Mouse (Mus musculus): ENCODE data around the gene Mrps11. TPM values are rescaled to one million over a fixed set of nuclear protein-coding genes. Genes with fewer than 3 reads are reported as not detected.

Mrps11 gene
- polyA plus RNA-seq, 1 experiment from 2014 or later, result 54.2 TPM

DNA sequence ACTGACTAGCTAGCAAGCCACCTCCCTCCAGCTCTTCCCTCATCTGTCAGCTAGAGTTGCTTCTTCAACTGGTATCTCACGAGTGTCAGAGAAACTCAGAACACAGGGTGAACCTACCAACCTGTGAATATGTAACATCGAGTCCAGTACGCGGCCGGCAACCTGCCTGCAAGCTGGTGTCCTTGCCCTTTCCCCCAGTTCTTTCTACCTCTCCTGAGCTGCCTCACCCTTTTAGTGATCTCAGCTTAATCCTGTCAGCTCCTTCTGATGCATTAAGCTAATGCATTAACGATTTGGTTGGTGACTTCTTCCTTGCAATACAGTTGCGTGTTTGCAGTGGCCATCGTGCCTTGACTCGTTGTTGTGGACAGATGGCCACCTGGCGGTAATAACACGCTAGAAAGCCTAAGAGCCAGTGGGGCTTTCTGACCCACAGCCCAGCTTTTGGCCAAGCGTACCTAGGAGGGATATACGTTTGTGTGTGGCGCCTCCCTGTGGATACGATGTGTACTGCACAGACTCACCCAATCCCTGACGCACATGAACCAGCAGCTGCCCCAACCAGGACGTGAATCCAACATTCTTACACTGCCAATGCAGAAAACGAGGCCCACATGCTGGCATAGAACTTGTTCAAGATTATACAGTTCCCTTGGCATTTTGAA lies 16.8 kb upstream of the Mrps11 start:
- H3K4me2 ChIP-seq, result peak overlapping the region; percentile 41
- no peak for ATAC-seq (ENCODE audit: extremely low read depth, insufficient number of reproducible peaks, low FRiP score, low TSS enrichment)
- 21% methylated on average over 18 of the region's 18 CpGs for WGBS
- H3K4me3 ChIP-seq, result no peak overlapping the region
- H3K36me3 ChIP-seq, result no peaks in the 10 kb centered on the region
- H3K9ac ChIP-seq, result no peak overlapping the region
- no peaks in the 10 kb centered on the region for H3K4me1 ChIP-seq
- no peak overlapping the region for H3K27ac ChIP-seq (replicated peaks)
- H3K27me3 ChIP-seq (replicated peaks), result peaks cover 25% of the 10 kb centered on the region
- H3K9me3 ChIP-seq, result no peaks in the 10 kb centered on the region

DNA sequence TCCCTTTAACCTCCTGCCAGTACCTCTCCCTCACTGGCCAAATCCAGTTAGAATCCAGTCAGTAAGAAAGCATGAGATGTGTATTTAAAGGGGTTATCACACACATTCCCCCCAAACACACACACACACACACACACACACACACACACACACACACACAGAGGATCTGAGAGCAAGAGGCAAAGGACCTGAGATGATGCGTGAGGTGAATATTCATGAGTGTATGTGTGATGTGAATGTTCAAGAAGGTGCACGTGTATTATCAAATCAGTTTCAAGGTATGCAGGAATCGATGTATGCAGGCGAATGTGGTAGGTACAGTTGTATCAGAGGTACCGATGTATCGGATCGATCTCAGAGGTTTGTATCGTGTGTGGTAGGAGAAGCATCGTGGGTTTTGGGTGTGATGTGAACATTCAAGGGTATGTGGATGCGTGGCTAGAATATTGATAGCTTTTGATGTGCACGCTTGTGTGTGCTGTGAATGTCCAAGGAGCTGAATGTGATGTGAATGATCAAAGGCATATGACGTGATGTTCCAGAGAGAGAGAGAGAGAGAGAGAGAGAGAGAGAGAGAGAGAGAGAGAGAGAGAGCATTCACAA lies 14.9 kb upstream of the Mrps11 start:
- H3K9ac ChIP-seq, result no peak overlapping the region
- no peaks in the 10 kb centered on the region for H3K4me1 ChIP-seq
- H3K27me3 ChIP-seq (replicated peaks), result peaks cover 25% of the 10 kb centered on the region
- no peak overlapping the region for H3K4me3 ChIP-seq
- no peak for ATAC-seq (ENCODE audit: extremely low read depth, insufficient number of reproducible peaks, low FRiP score, low TSS enrichment)
- H3K36me3 ChIP-seq, result peaks cover under 1% of the 10 kb centered on the region
- H3K9me3 ChIP-seq, result no peaks in the 10 kb centered on the region
- WGBS, result 81% methylated on average over 12 of the region's 12 CpGs
- H3K4me2 ChIP-seq, result no peak overlapping the region
- H3K27ac ChIP-seq (replicated peaks), result no peak overlapping the region

- no peaks in the 10 kb centered on the region for H3K4me1 ChIP-seq
- H3K4me2 ChIP-seq, result no peak overlapping the region
- H3K4me3 ChIP-seq, result no peak overlapping the region
- no peak overlapping the region for H3K27ac ChIP-seq (replicated peaks)
- 37% methylated on average over 7 of the region's 7 CpGs for WGBS
- peaks cover 12% of the 10 kb centered on the region for H3K36me3 ChIP-seq
- no peaks in the 10 kb centered on the region for H3K9me3 ChIP-seq
- no peak overlapping the region for H3K9ac ChIP-seq
- no peak for ATAC-seq (ENCODE audit: extremely low read depth, insufficient number of reproducible peaks, low FRiP score, low TSS enrichment)
- peaks cover 25% of the 10 kb centered on the region for H3K27me3 ChIP-seq (replicated peaks)
These were observed 13.8 kb upstream of the Mrps11 start for GRCm38 (mm10) chr7:78769075-78769652.

GRCm38 (mm10) chr7:78770936-78771335 lies 12.0 kb upstream of the Mrps11 start:
- no peak overlapping the region for H3K4me3 ChIP-seq
- H3K9ac ChIP-seq, result no peak overlapping the region
- peaks cover 29% of the 10 kb centered on the region for H3K36me3 ChIP-seq
- no peaks in the 10 kb centered on the region for H3K4me1 ChIP-seq
- ATAC-seq (ENCODE audit: extremely low read depth, insufficient number of reproducible peaks, low FRiP score, low TSS enrichment), result no peak
- WGBS, result 77% methylated on average over 5 of the region's 5 CpGs
- no peak overlapping the region for H3K27ac ChIP-seq (replicated peaks)
- peaks cover 13% of the 10 kb centered on the region; the same call in 1 of the 2 replicates for H3K27me3 ChIP-seq (replicated peaks)
- H3K9me3 ChIP-seq, result no peaks in the 10 kb centered on the region
- H3K4me2 ChIP-seq, result no peak overlapping the region

DNA sequence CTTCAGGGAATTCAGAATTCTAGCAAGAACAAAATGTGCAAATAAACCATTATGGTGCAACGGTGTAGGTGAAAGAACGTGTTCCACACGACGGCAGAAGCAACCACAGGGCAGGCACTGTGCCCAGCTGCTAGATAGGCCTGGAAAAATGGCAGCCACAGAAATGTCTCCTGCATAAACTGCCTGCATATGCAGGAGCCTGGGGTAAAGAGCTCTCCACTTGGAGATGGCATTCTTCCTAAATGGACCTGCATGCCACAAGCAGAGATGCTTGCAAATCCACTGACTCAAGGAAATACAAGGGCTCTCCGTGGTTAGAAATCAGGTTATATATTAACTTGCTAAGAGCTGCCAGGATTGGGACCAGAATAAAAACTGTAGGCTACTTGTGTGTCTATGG lies 4.2 kb upstream of the Mrps11 start:
- WGBS, result 89% methylated on average over 5 of the region's 5 CpGs
- no peaks in the 10 kb centered on the region for H3K27me3 ChIP-seq (replicated peaks)
- ATAC-seq (ENCODE audit: extremely low read depth, insufficient number of reproducible peaks, low FRiP score, low TSS enrichment), result no peak

GRCm38 (mm10) chr7:78785906-78786305 lies 3.0 kb downstream of the Mrps11 start:
- H3K9me3 ChIP-seq, result no peaks in the 10 kb centered on the region
- no peak for ATAC-seq (ENCODE audit: extremely low read depth, insufficient number of reproducible peaks, low FRiP score, low TSS enrichment)

More for the DNA sequence above, 4.2 kb upstream of the Mrps11 start:
- H3K9ac ChIP-seq, result no peak overlapping the region
- no peak overlapping the region for H3K4me2 ChIP-seq
- H3K36me3 ChIP-seq, result peaks cover 71% of the 10 kb centered on the region
- H3K27ac ChIP-seq (replicated peaks), result no peak overlapping the region
- no peaks in the 10 kb centered on the region for H3K9me3 ChIP-seq
- no peak overlapping the region for H3K4me3 ChIP-seq
- H3K4me1 ChIP-seq, result peaks cover 16% of the 10 kb centered on the region

GRCm38 (mm10) chr7:78787793-78788380 lies 5.0 kb downstream of the Mrps11 start:
- 79% methylated on average over 12 of the region's 12 CpGs for WGBS
- H3K4me2 ChIP-seq, result no peak overlapping the region
- no peak for ATAC-seq (ENCODE audit: extremely low read depth, insufficient number of reproducible peaks, low FRiP score, low TSS enrichment)

More at GRCm38 (mm10) chr7:78785906-78786305, 3.0 kb downstream of the Mrps11 start:
- H3K4me3 ChIP-seq, result no peak overlapping the region
- H3K36me3 ChIP-seq, result peaks cover 32% of the 10 kb centered on the region
- no peak overlapping the region for H3K27ac ChIP-seq (replicated peaks)
- H3K4me2 ChIP-seq, result no peak overlapping the region
- H3K27me3 ChIP-seq (replicated peaks), result no peaks in the 10 kb centered on the region
- no peak overlapping the region for H3K9ac ChIP-seq
- WGBS, result 70% methylated on average over 5 of the region's 5 CpGs
- peaks cover 22% of the 10 kb centered on the region for H3K4me1 ChIP-seq

DNA sequence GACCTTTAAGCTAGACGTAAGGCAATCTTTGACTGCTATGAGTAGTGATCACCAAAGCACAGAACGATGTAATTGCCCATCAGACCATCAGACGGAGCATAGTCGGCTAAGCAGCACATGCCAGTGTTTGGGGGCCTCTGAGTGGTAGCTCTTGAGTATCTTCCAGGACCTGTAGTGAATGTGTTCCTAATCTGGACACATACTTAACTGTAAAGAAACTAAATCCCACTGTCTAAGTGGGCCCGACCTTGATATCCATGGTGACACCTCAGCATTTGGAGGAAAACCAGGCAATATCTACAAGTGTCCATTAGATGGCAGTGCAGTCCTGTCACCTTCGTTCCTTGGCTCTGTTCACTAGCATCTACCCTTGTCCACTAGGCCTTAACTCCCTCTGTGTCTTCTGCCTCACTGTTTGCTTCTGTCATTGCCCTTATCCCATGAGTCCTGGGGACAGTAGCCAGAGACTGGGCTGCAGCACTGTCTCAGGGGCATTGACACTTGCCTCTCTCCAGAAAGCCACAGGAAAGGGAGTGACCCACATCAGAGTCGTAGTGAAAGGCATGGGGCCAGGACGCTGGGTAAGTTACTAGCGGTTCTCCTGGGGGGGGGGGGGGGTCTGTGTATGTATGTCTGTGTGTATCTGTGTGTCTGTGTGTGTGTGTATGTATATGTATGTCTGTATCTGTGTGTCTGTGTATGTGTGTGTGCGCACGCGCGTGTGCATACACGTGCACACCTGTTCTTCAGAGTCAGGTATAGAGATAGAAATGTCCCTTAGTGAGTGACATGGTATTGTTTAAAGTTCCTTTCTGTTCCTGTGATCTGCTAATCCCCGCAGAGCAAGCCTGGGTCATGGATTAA lies 8.7 kb downstream of the Mrps11 start:
- Histone ChIP-seq H3K27me3 (replicated peaks) (no peaks in the 10 kb centered on the region; the same call in 1 of the 2 replicates), H3K4me1 (peaks cover 19% of the 10 kb centered on the region), H3K4me2 (no peak overlapping the region), H3K4me3 (no peak overlapping the region), H3K9me3 (no peaks in the 10 kb centered on the region), H3K27ac (replicated peaks) (no peak overlapping the region), H3K36me3 (peaks cover 42% of the 10 kb centered on the region), H3K9ac (no peak overlapping the region)
- no peak for ATAC-seq (ENCODE audit: extremely low read depth, insufficient number of reproducible peaks, low FRiP score, low TSS enrichment)
- 78% methylated on average over 15 of the region's 15 CpGs for WGBS

More at GRCm38 (mm10) chr7:78787793-78788380, 5.0 kb downstream of the Mrps11 start:
- Histone ChIP-seq H3K27me3 (replicated peaks) (no peaks in the 10 kb centered on the region), H3K27ac (replicated peaks) (no peak overlapping the region), H3K4me3 (no peak overlapping the region), H3K9ac (no peak overlapping the region), H3K4me1 (peaks cover 10% of the 10 kb centered on the region), H3K36me3 (peaks cover 47% of the 10 kb centered on the region), H3K9me3 (no peaks in the 10 kb centered on the region)

DNA sequence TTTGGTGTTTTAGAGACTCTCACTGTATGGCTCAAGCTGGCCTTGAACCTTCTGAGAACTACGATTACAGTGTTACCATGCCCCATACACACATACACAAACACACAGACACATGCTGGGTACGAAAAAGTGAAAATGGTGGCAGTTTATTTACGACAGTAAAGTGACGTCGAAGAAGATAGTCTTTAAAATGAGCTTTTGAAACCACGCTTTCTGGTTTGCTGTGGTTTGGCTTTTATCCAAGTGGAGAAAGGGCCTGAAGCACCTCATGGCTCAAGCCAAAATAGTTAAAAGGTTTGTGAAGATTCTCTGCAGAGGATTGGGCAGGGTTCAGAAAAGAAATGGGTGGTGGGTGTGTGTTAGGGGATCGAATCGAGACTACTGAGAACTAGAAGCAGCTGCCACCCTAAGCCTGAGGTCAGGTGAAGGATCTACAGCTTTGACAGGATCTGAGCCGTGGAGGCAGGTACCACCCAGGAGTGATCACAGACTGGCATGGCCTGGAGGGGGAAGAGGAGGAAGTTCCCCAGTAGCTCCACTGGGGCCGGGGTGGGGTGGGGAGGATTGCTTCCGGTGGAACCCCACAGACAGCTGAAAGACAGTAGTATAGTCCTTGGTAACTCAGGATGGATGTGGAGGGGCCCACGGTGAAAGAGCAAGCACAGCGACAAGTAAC lies 11.1 kb downstream of the Mrps11 start:
- Histone ChIP-seq H3K9ac (no peak overlapping the region), H3K36me3 (peaks cover 36% of the 10 kb centered on the region), H3K4me1 (peaks cover 19% of the 10 kb centered on the region), H3K27me3 (replicated peaks) (peaks cover 18% of the 10 kb centered on the region), H3K27ac (replicated peaks) (peak overlapping the region; percentile 61), H3K9me3 (no peaks in the 10 kb centered on the region), H3K4me3 (no peak overlapping the region), H3K4me2 (no peak overlapping the region)
- ATAC-seq (ENCODE audit: extremely low read depth, insufficient number of reproducible peaks, low FRiP score, low TSS enrichment), result 0 out of 2 replicates have a peak, but pooled peaks have one; percentile 27
- 74% methylated on average over 13 of the region's 13 CpGs for WGBS

GRCm38 (mm10) chr7:78794571-78795092 lies 11.7 kb downstream of the Mrps11 start:
- no peak overlapping the region for H3K9ac ChIP-seq
- peak; percentile 6 for ATAC-seq (ENCODE audit: extremely low read depth, insufficient number of reproducible peaks, low FRiP score, low TSS enrichment)
- no peak overlapping the region for H3K4me3 ChIP-seq
- H3K9me3 ChIP-seq, result no peaks in the 10 kb centered on the region
- H3K4me2 ChIP-seq, result no peak overlapping the region
- H3K27ac ChIP-seq (replicated peaks), result peak overlapping the region; percentile 61
- peaks cover 19% of the 10 kb centered on the region for H3K4me1 ChIP-seq
- H3K36me3 ChIP-seq, result peaks cover 30% of the 10 kb centered on the region
- WGBS, result 46% methylated on average over 6 of the region's 6 CpGs
- H3K27me3 ChIP-seq (replicated peaks), result peaks cover 21% of the 10 kb centered on the region
